Mouse (Mus musculus): Measurements from ENCODE around the gene Abhd2. TPM values are rescaled to one million over a fixed set of nuclear protein-coding genes. Genes with fewer than 3 reads are reported as not detected.
"Not testable (repeated sequence)": the region's sequence is repeated elsewhere in the genome, so short reads cannot be mapped to it uniquely, and the experiment has no call there.

Gene Abhd2
- total RNA-seq, 2 experiments from 2014 or later = 121 to 124 TPM

DNA sequence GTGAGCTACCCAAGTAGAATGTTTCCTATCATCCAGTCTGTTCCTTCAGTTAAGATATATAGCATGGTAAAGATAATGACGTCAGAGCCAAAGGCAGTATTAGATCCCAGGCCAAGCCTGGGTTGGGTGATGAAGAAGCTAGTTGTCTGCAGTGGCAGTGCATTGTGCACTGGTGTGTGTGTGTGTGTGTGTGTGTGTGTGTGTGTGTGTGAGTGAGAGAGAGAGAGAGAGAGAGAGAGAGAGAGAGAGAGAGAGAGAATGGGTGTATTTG lies 10.6 kb downstream of the Abhd2 start:
- intact Hi-C loops (cut with DNase I); DNase-seq (ENCODE audit: extremely low spot score in 1 of 2, low spot score in 2 of 2): not testable (repeated sequence)

DNA sequence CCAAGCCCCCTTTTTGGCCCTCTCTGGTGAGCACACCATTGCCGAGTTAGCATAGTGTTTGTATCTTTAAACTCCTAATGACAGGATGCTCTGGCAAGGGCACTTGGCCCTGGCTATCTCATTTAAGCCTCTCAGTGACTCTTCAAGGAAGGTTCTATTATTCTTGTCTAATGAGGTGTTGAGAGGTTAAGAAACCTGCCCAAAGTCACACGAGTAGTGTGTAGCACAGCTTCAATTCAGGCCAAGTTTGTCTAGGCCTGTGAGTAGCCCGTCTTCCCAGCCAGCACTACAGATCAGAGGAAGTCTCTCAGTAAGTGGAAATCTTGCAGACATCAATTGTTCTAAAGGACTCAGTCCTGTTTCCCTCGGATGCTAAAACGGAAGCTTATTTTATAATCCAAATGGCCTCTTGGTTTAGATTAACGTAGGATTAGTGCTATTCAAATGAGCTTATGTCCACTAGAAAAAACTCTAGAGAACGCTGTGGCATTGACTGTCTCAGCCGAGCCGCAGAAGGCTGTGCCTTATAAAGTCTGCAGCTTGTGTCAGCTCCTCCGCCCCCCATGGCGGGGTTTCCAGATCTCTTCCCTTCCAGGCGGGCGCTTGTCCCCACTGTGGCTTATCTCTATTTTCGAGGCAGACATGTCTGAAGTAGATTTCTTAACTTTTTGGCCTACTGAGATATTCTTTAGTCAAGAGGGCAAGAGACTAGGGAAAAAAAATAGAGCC lies 11.3 kb downstream of the Abhd2 start:
- intact Hi-C loops (cut with DNase I) = no loop called here
- peak in 1 of 2 experiments; percentile 56 for DNase-seq (ENCODE audit: extremely low spot score in 1 of 2, low spot score in 2 of 2)

DNA sequence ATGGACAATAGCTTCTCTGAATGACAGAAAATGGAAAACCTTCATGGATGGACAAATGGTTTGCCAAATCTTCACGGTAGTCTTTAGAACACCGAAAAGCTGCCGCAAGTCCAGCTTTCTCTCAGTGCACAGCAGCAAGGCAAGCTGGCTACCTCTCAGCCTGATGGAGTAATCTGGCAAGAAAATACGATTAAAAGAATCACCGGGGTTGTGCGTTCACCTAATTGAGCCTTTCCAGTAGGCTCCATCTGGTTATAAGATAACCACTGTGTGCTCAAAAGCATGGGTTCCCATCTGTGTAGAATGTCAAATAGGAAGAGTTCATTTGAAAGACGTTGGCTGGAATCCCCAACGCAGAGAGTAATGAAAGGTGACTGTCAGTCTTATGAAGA lies 11.9 kb downstream of the Abhd2 start:
- intact Hi-C loops (cut with DNase I) = no loop called here
- DNase-seq (ENCODE audit: extremely low spot score in 1 of 2, low spot score in 2 of 2) = peak in 1 of 2 experiments; percentile 2

DNA sequence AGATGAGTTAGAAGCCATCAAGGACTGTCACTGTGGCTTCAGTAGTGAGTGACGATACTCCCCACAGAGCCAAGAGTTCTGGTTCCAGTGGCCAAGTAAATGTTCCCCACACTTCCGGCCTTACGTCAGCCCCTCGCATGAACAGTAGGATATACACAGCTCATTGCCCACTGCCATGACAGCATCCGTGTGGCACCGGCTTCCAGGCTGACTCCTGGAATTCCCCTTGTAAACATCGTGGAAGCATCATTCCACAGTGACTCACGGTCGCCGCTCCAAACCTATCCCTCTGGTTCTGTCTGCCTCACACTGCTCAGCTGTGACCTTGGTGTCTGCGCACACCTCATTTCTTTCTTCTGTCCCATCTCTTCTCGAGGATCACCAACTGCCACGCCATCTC lies 12.4 kb downstream of the Abhd2 start:
- intact Hi-C loops (cut with DNase I) = no loop called here
- DNase-seq (ENCODE audit: extremely low spot score in 1 of 2, low spot score in 2 of 2) = peak in 1 of 2 experiments; percentile 43

DNA sequence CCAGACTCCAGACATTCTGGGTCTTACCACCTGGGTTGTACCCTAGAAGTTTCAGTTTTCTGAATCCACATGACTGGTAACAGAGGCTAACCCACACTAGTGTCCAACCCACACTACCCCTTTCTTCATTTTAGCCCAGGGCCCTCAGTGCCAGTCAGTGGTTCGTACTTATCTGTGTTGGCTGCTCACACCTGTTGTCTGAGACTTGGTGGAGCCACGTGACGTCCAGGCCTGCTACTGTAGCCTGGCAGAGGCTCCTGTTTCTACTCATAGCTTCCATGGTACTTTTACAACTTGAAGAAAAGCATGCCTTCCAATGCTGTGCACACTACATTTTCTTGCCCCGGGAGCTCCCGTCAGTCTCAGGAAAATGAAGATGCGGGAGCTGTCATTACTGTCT lies 14.2 kb downstream of the Abhd2 start:
- intact Hi-C loops (cut with DNase I) = no loop called here
- no peak for DNase-seq (ENCODE audit: extremely low spot score in 1 of 2, low spot score in 2 of 2)

DNA sequence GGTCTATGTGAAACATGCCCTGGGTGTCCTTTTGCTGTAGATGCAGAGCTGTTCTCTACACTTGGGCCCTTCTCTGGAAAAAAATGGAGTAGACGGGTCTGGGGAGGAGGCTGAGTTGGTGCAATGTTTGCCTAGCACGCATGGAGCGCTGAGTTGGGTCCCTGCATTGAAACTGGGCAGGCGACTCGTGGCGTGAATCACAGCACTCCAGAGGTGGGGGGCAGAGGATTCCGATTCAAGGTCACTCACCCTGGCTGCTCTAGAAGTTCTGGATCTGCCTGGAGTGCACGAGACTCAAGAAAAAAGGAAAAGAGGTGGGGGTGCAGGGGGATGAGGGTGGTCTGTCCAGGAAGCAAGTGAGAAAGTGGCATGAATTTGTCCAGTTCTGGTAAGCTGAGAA lies 14.9 kb downstream of the Abhd2 start:
- intact Hi-C loops (cut with DNase I) = no loop called here

DNA sequence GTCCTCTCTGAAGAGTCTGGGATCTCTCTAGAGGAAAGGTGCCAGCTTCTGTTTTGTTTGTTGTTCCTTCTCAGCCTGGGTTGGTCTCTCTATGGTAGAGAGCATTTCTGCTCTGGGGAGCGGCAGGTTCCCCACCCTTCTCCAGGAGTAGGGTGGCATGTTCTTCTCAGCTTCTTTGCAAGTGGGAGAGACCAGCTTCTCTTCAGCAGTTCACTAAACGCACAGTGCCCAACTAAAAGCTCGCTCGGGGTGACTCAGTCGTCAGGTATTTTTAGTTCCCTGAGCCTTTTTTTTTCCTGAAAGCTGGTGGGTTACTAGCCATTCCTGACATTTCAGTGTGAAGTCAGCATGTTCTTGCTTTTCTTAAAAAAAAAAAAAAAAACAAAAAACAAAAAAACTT lies 15.4 kb downstream of the Abhd2 start:
- DNase-seq (ENCODE audit: extremely low spot score in 1 of 2, low spot score in 2 of 2) = no peak
- intact Hi-C loops (cut with DNase I) = no loop called here

More for the DNA sequence above, 14.9 kb downstream of the Abhd2 start:
- no peak for DNase-seq (ENCODE audit: extremely low spot score in 1 of 2, low spot score in 2 of 2)

DNA sequence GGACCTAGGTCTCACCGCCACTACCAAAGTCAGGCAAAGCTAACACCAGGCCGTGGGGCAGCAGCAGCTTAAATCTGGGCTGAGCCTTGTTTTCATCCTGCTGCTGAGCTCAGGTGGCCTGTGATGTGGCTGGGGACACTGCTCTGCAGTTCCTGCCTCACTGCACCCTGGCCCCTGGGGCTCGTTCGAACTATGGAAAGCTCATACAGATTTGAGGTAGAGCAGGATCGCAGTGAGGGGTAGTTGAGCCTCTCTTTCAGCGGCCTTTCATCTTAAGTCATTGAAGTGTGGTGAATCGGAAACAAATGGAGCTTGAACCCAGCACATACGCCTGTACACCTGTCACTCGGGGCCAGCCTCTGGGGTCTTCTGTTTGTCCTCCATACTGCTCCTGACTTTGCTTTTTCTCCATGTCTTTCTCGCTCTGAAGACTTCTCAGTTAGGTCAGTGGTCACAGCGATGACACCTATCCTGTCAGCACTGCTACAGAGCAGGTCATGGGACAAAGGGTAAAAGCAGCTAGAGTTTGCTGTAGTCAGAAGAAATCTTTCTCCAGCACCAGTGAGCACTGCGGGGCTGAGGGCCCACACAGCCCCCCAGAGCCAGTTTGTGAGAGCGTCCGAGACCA lies 20.7 kb downstream of the Abhd2 start:
- peak in 1 of 2 experiments; percentile 28 for DNase-seq (ENCODE audit: extremely low spot score in 1 of 2, low spot score in 2 of 2)
- intact Hi-C loops (cut with DNase I) = no loop called here

DNA sequence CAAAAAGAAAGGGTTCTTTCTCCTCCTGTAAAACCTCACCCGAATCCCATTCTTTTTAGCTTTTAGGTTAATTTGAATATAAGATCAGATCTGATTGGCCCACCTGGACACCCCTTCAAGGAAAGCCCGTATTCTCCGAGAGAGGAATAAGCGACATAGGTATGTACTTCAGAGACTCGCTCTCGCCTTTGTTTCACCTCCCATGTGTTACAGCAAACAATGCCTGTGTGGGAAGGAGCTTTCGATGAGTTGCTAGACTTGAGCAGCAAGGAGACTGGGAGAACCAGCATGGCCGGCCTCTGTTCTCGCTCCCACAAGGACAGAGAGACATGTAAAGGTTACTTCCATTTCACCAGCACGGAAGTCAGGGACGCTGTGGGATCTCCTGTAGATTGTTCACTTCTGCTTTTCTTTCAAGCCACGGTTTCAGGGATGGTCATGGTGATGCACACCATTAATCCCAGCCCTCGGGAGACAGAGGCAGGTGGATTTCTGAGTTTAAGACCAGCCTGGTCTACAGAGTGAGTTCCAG lies 21.5 kb downstream of the Abhd2 start:
- no peak for DNase-seq (ENCODE audit: extremely low spot score in 1 of 2, low spot score in 2 of 2)
- intact Hi-C loops (cut with DNase I) = no loop called here

DNA sequence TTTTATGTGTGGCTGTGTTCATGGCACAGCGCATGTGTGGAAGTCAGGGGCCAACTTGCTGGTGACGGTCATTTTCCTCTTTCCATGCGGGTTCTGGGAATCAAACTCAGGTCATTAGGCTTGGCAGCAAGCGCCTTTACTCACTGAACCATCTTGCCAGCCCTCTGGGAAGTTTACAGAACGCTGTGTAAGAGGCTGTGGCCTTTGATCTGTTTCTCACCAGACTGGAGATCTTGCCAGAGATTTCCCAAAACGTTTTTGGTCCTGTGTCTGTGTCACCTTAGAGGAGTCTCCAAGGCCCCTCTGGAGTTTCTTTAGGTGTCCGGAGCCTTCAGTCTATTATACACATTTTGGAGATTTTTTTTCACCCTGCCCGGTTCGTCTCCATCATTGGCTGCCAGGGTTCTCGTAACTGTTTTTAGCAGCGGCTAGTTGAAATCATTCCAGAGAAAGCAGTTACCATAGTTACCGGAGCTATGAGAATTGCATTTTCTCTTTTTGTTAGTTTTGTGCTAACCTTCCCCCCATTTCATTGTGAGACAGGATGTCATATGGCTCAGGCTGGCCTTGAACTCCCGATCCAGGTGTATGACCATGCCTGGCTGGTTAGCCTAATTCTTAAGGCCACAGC lies 22.3 kb downstream of the Abhd2 start:
- intact Hi-C loops (cut with DNase I) = no loop called here
- DNase-seq (ENCODE audit: extremely low spot score in 1 of 2, low spot score in 2 of 2) = peak; percentile 18 to 74

DNA sequence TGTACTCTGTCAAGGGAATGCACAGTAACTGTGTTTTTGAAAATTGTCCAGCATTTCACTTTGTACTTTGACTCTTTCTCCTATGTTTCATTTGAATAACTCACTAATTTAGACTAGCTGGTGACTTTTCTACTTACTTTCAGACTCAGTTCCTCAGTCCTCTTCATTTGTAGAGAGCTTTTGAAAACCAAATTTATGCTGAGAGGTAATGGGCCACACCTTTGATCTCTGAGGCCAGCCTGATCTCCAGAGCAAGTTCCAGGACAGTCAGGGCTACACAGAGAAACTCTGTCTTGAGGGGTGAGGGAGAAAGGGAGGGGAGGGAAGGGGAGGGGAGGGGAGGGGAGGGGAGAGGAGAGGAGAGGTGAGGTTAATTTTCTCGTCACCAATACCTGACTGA lies 25.7 kb downstream of the Abhd2 start:
- intact Hi-C loops (cut with DNase I) = no loop called here
- DNase-seq (ENCODE audit: extremely low spot score in 1 of 2, low spot score in 2 of 2) = no peak

DNA sequence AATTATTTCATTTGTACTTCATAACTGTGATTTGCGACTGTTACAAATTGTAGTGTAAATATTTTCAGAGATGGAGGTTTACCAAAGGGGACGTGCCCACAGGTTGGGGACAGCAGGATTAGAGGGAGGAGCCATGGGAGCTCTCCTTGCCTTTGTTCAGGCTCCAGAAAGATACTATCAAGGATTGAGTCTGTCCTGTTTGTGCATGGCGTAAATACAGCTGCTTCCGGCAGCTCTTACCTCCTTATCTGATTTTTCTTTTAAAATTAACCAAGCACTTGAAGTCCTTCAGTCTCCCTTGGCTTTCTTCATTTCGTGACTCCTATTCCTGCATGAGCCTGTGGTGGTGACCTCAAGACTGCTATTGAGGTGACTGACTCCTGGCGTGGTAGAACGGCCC lies 26.5 kb downstream of the Abhd2 start:
- peak in 1 of 2 experiments; percentile 43 for DNase-seq (ENCODE audit: extremely low spot score in 1 of 2, low spot score in 2 of 2)
- intact Hi-C loops (cut with DNase I) = no loop called here

DNA sequence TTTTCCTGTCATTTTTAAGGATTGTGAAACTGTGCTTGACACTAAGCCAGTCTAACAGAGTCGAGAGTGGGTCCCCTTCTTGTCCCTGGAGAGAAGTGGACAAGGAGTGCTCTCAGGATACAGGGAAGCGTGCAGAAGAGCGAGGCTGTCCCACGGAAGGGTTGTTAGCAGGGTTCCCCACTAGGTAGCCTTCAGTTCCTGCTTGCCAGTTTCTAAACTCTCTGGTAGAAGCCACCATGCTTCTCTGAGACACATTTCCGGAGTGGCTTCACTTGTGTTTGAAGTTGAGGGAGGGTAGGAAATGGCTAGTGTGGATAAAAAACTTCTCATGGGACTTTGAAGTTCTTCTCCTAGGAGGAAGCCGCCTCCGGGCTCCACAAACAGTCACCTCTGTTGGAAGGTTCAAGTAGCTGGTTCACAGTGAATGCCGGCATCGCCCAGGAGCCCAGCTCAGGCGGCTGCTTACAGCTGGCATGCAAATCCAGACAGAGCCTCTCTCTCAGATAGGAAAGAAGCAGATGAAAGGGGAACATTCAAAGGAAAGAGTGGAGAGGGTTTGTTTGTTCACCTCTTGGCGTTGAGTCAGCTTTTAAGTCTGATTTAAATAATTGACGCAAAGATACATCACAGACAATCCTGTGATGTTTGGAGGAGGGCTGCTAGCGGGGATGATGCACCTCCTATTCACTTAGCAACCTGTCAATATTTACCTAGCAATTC lies 27.6 kb downstream of the Abhd2 start:
- DNase-seq (ENCODE audit: extremely low spot score in 1 of 2, low spot score in 2 of 2) = peak in 1 of 2 experiments; percentile 85
- intact Hi-C loops (cut with DNase I) = no loop called here

DNA sequence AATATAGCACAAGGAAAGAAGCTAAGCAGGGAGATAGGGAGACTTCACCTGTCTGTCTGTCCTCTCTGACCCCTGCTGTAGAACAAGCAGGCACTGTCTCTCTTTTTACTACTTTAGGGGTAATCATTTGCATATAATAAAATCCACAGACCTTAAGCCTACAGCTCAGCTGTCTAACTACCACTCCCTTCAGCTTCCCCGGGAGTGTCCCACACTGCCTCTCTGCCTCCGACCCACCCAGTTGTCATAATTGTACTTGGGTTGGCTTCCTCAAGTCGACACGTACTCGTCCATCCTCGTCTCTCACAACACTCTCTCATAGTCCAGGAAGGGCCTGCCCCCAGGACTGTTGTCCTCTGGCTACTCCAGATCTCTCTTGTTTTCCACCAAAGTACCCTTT lies 29.1 kb downstream of the Abhd2 start:
- intact Hi-C loops (cut with DNase I) = no loop called here
- no peak for DNase-seq (ENCODE audit: extremely low spot score in 1 of 2, low spot score in 2 of 2)

DNA sequence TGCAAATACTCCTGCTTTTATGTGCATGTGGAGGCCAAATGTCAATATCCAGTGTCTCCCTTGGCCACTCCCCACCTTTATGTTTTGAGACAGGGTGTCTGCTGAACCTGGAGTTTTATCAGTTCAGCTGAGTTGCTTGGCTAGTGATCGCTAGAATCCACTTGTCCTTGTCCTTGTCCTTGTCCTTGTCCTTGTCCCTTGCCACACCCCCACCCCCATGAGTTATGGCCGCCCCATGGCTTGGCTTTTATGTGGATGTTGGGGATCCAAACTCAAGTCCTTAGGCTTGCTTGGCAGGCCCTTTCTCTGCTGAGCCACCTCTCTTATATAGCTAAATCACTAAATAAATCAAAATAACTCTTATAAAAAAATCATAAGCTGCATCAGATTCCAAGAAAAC lies 29.6 kb downstream of the Abhd2 start:
- DNase-seq (ENCODE audit: extremely low spot score in 1 of 2, low spot score in 2 of 2) = no peak
- intact Hi-C loops (cut with DNase I) = no loop called here

DNA sequence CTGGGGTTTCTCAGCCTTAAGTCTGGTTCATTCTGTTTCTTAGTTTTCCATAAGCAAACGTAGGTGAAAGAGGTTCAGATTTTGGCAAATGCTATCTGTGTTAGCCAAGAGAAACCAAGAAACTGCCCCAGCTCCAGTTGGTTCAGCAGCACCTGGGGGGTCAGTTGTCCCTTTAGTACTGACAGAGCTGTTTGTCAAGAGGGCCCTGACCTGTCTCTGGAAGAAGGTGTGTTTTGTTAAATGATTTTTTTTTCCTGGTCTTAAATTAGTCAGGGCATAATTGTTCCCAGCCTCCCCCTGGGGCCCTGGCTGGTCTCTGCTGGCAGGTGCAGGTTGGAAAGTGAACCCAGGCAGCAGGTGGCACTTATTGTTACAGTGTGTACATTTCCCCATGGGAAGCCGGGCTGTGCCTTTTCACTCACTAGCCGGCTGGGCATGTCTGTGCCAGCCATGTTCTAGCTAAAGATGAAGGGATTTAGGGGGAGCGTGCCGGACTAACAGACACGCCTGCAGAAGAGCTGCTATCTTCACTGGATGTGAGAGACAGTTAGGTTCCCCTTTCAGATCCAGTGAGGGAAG lies 30.3 kb downstream of the Abhd2 start:
- intact Hi-C loops (cut with DNase I) = no loop called here
- DNase-seq (ENCODE audit: extremely low spot score in 1 of 2, low spot score in 2 of 2) = no peak

DNA sequence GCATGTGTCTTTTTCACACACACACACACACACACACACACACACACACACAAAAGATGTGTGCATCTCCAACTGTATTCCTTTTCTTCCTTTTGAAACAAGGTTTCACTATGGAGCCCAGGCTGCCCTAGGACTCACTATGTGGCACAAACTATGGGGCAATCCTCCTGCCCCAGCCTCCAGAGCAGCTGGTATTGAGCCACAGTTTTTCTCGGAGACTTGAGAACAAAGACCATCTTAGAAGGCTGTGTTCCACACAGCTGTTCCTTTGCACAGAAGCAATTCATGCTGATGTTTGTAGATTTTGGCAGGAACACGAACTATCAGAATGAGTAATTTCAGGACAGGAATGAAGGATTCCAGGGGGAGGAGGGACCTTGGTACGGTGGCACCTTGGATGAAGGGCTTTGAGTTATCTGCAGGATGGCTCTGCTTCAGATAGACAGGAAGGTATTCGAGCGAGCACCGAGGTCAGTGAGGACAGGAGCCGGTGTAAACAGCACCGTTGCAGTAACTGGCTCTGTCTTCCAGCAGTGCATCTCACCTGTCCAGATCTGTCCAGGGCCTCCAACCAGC lies 35.5 kb downstream of the Abhd2 start:
- no peak for DNase-seq (ENCODE audit: extremely low spot score in 1 of 2, low spot score in 2 of 2)
- intact Hi-C loops (cut with DNase I) = no loop called here

DNA sequence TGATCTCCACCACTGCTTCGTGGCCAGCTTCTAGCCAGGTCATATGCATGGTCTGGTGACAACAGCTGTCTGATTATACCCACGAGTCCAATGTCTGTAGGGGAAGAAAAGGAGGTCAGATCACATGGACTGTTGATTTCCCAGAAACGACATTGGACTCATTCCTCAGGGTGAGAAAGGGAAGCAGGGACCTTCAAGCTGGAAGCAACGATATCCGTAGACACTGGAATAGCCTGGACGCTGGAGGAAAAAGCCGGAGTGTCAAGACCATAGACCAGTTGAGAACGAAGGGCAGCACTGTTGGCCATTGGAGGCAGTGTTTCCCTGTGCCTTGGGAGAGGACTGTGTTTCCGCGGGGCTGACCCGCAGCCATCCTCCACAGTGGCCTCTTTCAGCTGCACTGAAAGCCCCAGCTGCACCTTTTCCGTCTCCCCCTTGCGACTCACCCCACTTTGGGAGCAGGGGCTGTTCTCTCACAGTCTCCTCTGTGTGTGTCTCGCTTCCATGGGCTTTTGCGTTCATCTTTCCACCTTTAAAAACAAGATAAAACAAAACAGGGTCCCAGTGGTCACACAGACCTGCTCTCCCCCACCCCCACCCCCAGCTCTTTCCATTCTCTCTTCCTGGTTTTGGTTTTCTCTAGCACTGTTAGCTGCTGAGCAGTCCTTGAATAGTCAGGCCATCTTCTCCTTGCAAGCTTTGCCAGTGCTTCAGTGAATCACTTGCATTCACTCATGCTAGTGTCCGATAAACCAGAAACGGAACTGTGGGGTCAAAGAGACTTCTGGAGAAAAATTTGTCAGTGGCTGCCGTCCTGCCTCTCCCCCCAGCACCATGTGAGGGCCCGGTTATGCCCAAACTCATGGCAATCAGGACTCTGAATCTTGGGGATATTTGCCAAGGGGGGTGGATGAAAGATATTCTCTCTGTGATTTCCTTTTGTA lies 36.5 kb downstream of the Abhd2 start:
- intact Hi-C loops (cut with DNase I) = loop anchor here (5.0 kb wide), 2 partner anchors 32 to 38 kb away; no protein-coding TSS in a partner anchor

More for the DNA sequence above, 36.5 kb downstream of the Abhd2 start:
- DNase-seq (ENCODE audit: extremely low spot score in 1 of 2, low spot score in 2 of 2) = peak in 1 of 2 experiments; percentile 69
